ENCODE assay signal across 8 mouse cellular contexts in genomic region chr6:30205587-30206202, GRCm38 (mm10).
DNase-seq lines count a peak whose midpoint lies in the region; ATAC-seq and TF ChIP-seq lines count a peak whose summit lies in the region.

No protein-coding gene starts in this region.

- 11% methylated on average over 30 of the region's 30 CpGs for WGBS in bone marrow, adult 2 months
- 6% methylated on average over 30 of the region's 30 CpGs for WGBS in embryonic facial prominence, embryonic 15.5 days
- 7% methylated on average over 30 of the region's 30 CpGs for WGBS in heart, embryonic 10.5 days
- WGBS in liver, adult 2 months = 10% methylated on average over 30 of the region's 30 CpGs

- DNase-seq in CD4-positive, CD25-positive, alpha-beta regulatory T cell, adult 2 months (ENCODE audit: low read depth, low spot score) = peak; percentile 88
- peak; percentile 88 for DNase-seq in heart, embryonic 10.5 days (ENCODE audit: low spot score)
- peak; percentile 65 for DNase-seq in kidney, adult 9 months
- DNase-seq in liver, adult 2 months (ENCODE audit: extremely low read depth, low read depth, low spot score) = no peak
- DNase-seq in spleen, postnatal 4 days (ENCODE audit: low spot score in 2 of 2) = peak; percentile 80 to 94

- H3K4me3 ChIP-seq in bone marrow, adult 2 months (replicated peaks; ENCODE audit: control insufficient read depth, low read depth, low read length) = no peak overlapping the region
- H3K4me3 ChIP-seq in embryonic facial prominence, embryonic 15.5 days (replicated peaks) = peak overlapping the region; percentile 28
- peak overlapping the region; percentile 50 for H3K4me3 ChIP-seq in heart, embryonic 10.5 days
- H3K4me3 ChIP-seq in liver, adult 2 months (ENCODE audit: insufficient read depth, low read depth, low read length) = no peak overlapping the region

- peak; percentile 87 for TF ChIP-seq CTCF in bone marrow, adult 2 months (IDR thresholded peaks at IDR 0.05; ENCODE audit: control insufficient read depth, insufficient read depth, low read length)
- peak; percentile 91 for TF ChIP-seq CTCF in liver, adult 2 months (IDR thresholded peaks at IDR 0.05; ENCODE audit: low read depth, low read length)

- 0 out of 2 replicates have a peak overlapping the region, but pooled peaks have one; percentile 18 for H3K9ac ChIP-seq in embryonic facial prominence, embryonic 15.5 days
- H3K9ac ChIP-seq in liver, adult 2 months (ENCODE audit: low read depth, low read length) = no peak overlapping the region

- peak; percentile 31; the same call in 1 of the 2 replicates for TF ChIP-seq POLR2A in bone marrow, adult 2 months (IDR thresholded peaks at IDR 0.05; ENCODE audit: borderline replicate concordance, control insufficient read depth, low read depth, low read length)
- no peak for TF ChIP-seq POLR2A in liver, adult 2 months (IDR thresholded peaks at IDR 0.05; ENCODE audit: extremely low read depth, insufficient read depth, low read length)

- H3K36me3 ChIP-seq in embryonic facial prominence, embryonic 15.5 days = no peaks in the 10 kb centered on the region
- H3K36me3 ChIP-seq in heart, embryonic 10.5 days = no peaks in the 10 kb centered on the region
- no peaks in the 10 kb centered on the region for H3K36me3 ChIP-seq in liver, adult 2 months (ENCODE audit: control insufficient read depth, insufficient read depth, low read length)

- H3K79me2 ChIP-seq in liver, adult 2 months (ENCODE audit: control insufficient read depth, insufficient read depth, low read length) = no peaks in the 10 kb centered on the region

- ATAC-seq in embryonic facial prominence, embryonic 15.5 days (ENCODE audit: insufficient number of reproducible peaks, low FRiP score, low TSS enrichment, low read depth) = peak; percentile 79
- peak; percentile 75 for ATAC-seq in monocyte, adult 5-6 weeks (replicated peaks; ENCODE audit: insufficient number of reproducible peaks, low FRiP score, low TSS enrichment, poor library complexity, severe bottlenecking)

- no peaks in the 10 kb centered on the region for H3K4me1 ChIP-seq in bone marrow, adult 2 months (ENCODE audit: control insufficient read depth, insufficient read depth, low read length)
- peaks cover 13% of the 10 kb centered on the region for H3K4me1 ChIP-seq in embryonic facial prominence, embryonic 15.5 days
- peaks cover 10% of the 10 kb centered on the region for H3K4me1 ChIP-seq in heart, embryonic 10.5 days
- peaks cover 8% of the 10 kb centered on the region for H3K4me1 ChIP-seq in liver, adult 2 months (ENCODE audit: control insufficient read depth, insufficient read depth, low read length)

- H3K9me3 ChIP-seq in embryonic facial prominence, embryonic 15.5 days (replicated peaks) = no peaks in the 10 kb centered on the region
- H3K9me3 ChIP-seq in heart, embryonic 10.5 days = peaks cover 2% of the 10 kb centered on the region; the same call in 1 of the 2 replicates

- H3K27ac ChIP-seq in bone marrow, adult 2 months (ENCODE audit: control insufficient read depth, insufficient read depth, low read depth, low read length, poor library complexity) = peak overlapping the region; percentile 28; the same call in 1 of the 2 replicates
- H3K27ac ChIP-seq in embryonic facial prominence, embryonic 15.5 days (replicated peaks) = no peak overlapping the region
- H3K27ac ChIP-seq in heart, embryonic 10.5 days = peak overlapping the region; percentile 59
- no peak overlapping the region for H3K27ac ChIP-seq in liver, adult 2 months (replicated peaks; ENCODE audit: insufficient read depth, low read depth, low read length)

- peak overlapping the region; percentile 59 for H3K4me2 ChIP-seq in embryonic facial prominence, embryonic 15.5 days (replicated peaks)

- H3K27me3 ChIP-seq in embryonic facial prominence, embryonic 15.5 days = no peaks in the 10 kb centered on the region
- no peaks in the 10 kb centered on the region for H3K27me3 ChIP-seq in heart, embryonic 10.5 days (ENCODE audit: insufficient read depth, poor library complexity, severe bottlenecking)
- no peaks in the 10 kb centered on the region for H3K27me3 ChIP-seq in liver, adult 2 months (ENCODE audit: control insufficient read depth, insufficient read depth, low read length)

Comparison
In these comparisons a context has a peak if more than half of its experiments do, and no peak if none do; other contexts are left out.
1. H3K27ac ChIP-seq: peak in bone marrow, adult 2 months (single experiment) and heart, embryonic 10.5 days (single experiment); none in embryonic facial prominence, embryonic 15.5 days (single experiment) and liver, adult 2 months (single experiment).
2. H3K4me3 ChIP-seq: peak in embryonic facial prominence, embryonic 15.5 days (single experiment) and heart, embryonic 10.5 days (single experiment); none in bone marrow, adult 2 months (single experiment) and liver, adult 2 months (single experiment).